Comparison of ENCODE assay signal across 18 mouse cellular contexts in genomic region chr13:19888983-19889773, GRCm38 (mm10).
DNase-seq lines count a peak whose midpoint lies in the region; ATAC-seq lines count a peak whose summit lies in the region.
"Had no signal": no experiment of that assay in that cellular context is flagged by ENCODE, and none has a peak within 500 bp of the region (broad histone marks: within the 10 kb centered on the region; RNA-seq: fewer than 3 reads in every experiment).

No protein-coding gene starts in this region.

- no peak overlapping the region for H3K4me3 ChIP-seq in forebrain, embryonic 14.5 days (ENCODE audit: low read depth, low read length)
- H3K4me3 ChIP-seq in forebrain, embryonic 11.5 days (ENCODE audit: low read depth, low read length), result no peak overlapping the region
- no peak overlapping the region for H3K4me3 ChIP-seq in midbrain, embryonic 14.5 days (replicated peaks; ENCODE audit: low read depth, low read length)
- no peak overlapping the region for H3K4me3 ChIP-seq in midbrain, embryonic 15.5 days
- no peak overlapping the region for H3K4me3 ChIP-seq in forebrain, embryonic 16.5 days (replicated peaks; ENCODE audit: low read length)
- no peak overlapping the region for H3K4me3 ChIP-seq in neural tube, embryonic 13.5 days
- H3K4me3 ChIP-seq: embryonic facial prominence, embryonic 15.5 days; erythroblast, embryonic 14.5 days; gastrocnemius, adult 2 months; hindbrain, embryonic 13.5 days had no signal

- ATAC-seq in forebrain, embryonic 14.5 days, result peak; percentile 37; the same call in 1 of the 2 replicates
- ATAC-seq in forebrain, embryonic 11.5 days (replicated peaks; ENCODE audit: low FRiP score), result no peak
- ATAC-seq in midbrain, embryonic 14.5 days (ENCODE audit: low FRiP score, low TSS enrichment), result no peak
- ATAC-seq in midbrain, embryonic 15.5 days (replicated peaks), result no peak; the same call in 1 of the 2 replicates
- peak; percentile 55 for ATAC-seq in forebrain, embryonic 16.5 days
- ATAC-seq in neural tube, embryonic 13.5 days (ENCODE audit: low read depth), result peak; percentile 43; the same call in 1 of the 2 replicates
- ATAC-seq: intestine, postnatal 0 days had no signal

- no peaks in the 10 kb centered on the region for H3K9me3 ChIP-seq in forebrain, embryonic 14.5 days (replicated peaks; ENCODE audit: control insufficient read depth, low read length)
- H3K9me3 ChIP-seq in forebrain, embryonic 11.5 days (ENCODE audit: control insufficient read depth, low read length), result no peaks in the 10 kb centered on the region
- no peaks in the 10 kb centered on the region for H3K9me3 ChIP-seq in midbrain, embryonic 14.5 days (ENCODE audit: control insufficient read depth, low read length)
- H3K9me3 ChIP-seq in midbrain, embryonic 15.5 days, result no peaks in the 10 kb centered on the region
- H3K9me3 ChIP-seq in forebrain, embryonic 16.5 days (ENCODE audit: control insufficient read depth, low read length), result no peaks in the 10 kb centered on the region
- no peaks in the 10 kb centered on the region for H3K9me3 ChIP-seq in neural tube, embryonic 13.5 days
- H3K9me3 ChIP-seq: embryonic facial prominence, embryonic 15.5 days; hindbrain, embryonic 13.5 days had no signal

- DNase-seq in forebrain, embryonic 14.5 days (ENCODE audit: low spot score), result peak; percentile 14
- no peak for DNase-seq in forebrain, embryonic 11.5 days (ENCODE audit: low spot score)
- DNase-seq in midbrain, embryonic 14.5 days, result no peak
- no peak for DNase-seq in layer of hippocampus, postnatal 36 days
- DNase-seq in heart, postnatal 36 days, result no peak
- DNase-seq: adrenal gland, postnatal 10 days; cerebellum, adult 2 months; cerebellum, postnatal 10 days; gastrocnemius, adult 2 months; gastrocnemius, postnatal 25 days; heart, postnatal 10 days had no signal

- intact Hi-C loops in heart, postnatal 36 days (cut with DNase I), result no loop called here

- no peak overlapping the region for H3K9ac ChIP-seq in forebrain, embryonic 14.5 days (ENCODE audit: low read length)
- H3K9ac ChIP-seq in forebrain, embryonic 11.5 days (ENCODE audit: low read length), result no peak overlapping the region
- no peak overlapping the region for H3K9ac ChIP-seq in midbrain, embryonic 14.5 days (replicated peaks; ENCODE audit: low read length)
- no peak overlapping the region for H3K9ac ChIP-seq in midbrain, embryonic 15.5 days
- H3K9ac ChIP-seq in forebrain, embryonic 16.5 days (replicated peaks; ENCODE audit: low read depth, low read length), result no peak overlapping the region
- H3K9ac ChIP-seq in neural tube, embryonic 13.5 days, result no peak overlapping the region
- H3K9ac ChIP-seq: embryonic facial prominence, embryonic 15.5 days; hindbrain, embryonic 13.5 days had no signal

- no peak overlapping the region for H3K27ac ChIP-seq in forebrain, embryonic 14.5 days (ENCODE audit: low read depth, low read length)
- H3K27ac ChIP-seq in forebrain, embryonic 11.5 days (ENCODE audit: low read depth, low read length), result no peak overlapping the region
- peak overlapping the region; percentile 13; the same call in 1 of the 2 replicates for H3K27ac ChIP-seq in midbrain, embryonic 14.5 days (replicated peaks; ENCODE audit: low read depth, low read length)
- no peak overlapping the region for H3K27ac ChIP-seq in midbrain, embryonic 15.5 days
- H3K27ac ChIP-seq in forebrain, embryonic 16.5 days (ENCODE audit: low read length), result no peak overlapping the region
- H3K27ac ChIP-seq in neural tube, embryonic 13.5 days (replicated peaks), result no peak overlapping the region
- H3K27ac ChIP-seq: embryonic facial prominence, embryonic 15.5 days; gastrocnemius, adult 2 months; hindbrain, embryonic 13.5 days had no signal

- no peaks in the 10 kb centered on the region for H3K36me3 ChIP-seq in forebrain, embryonic 14.5 days (ENCODE audit: control insufficient read depth, insufficient read depth, low read length)
- H3K36me3 ChIP-seq in forebrain, embryonic 11.5 days (ENCODE audit: control insufficient read depth, insufficient read depth, low read length), result no peaks in the 10 kb centered on the region
- H3K36me3 ChIP-seq in midbrain, embryonic 14.5 days (ENCODE audit: control insufficient read depth, insufficient read depth, low read length), result no peaks in the 10 kb centered on the region
- H3K36me3 ChIP-seq in midbrain, embryonic 15.5 days (replicated peaks), result no peaks in the 10 kb centered on the region
- no peaks in the 10 kb centered on the region for H3K36me3 ChIP-seq in forebrain, embryonic 16.5 days (ENCODE audit: control insufficient read depth, insufficient read depth)
- H3K36me3 ChIP-seq in neural tube, embryonic 13.5 days, result no peaks in the 10 kb centered on the region
- H3K36me3 ChIP-seq: embryonic facial prominence, embryonic 15.5 days; hindbrain, embryonic 13.5 days had no signal

- WGBS in forebrain, embryonic 14.5 days, result 48% methylated on average over 11 of the region's 11 CpGs
- WGBS in forebrain, embryonic 11.5 days, result 72% methylated on average over 11 of the region's 11 CpGs
- WGBS in midbrain, embryonic 14.5 days, result 65% methylated on average over 11 of the region's 11 CpGs
- WGBS in midbrain, embryonic 15.5 days, result 60% methylated on average over 11 of the region's 11 CpGs
- 34% methylated on average over 11 of the region's 11 CpGs for WGBS in forebrain, embryonic 16.5 days
- 31% methylated on average over 11 of the region's 11 CpGs for WGBS in neural tube, embryonic 13.5 days

- H3K4me2 ChIP-seq in forebrain, embryonic 14.5 days (ENCODE audit: low read length), result no peak overlapping the region
- H3K4me2 ChIP-seq in forebrain, embryonic 11.5 days (ENCODE audit: low read depth, low read length, severe bottlenecking), result no peak overlapping the region
- no peak overlapping the region for H3K4me2 ChIP-seq in midbrain, embryonic 14.5 days (ENCODE audit: low read length)
- H3K4me2 ChIP-seq in midbrain, embryonic 15.5 days, result no peak overlapping the region
- H3K4me2 ChIP-seq in forebrain, embryonic 16.5 days (ENCODE audit: low read length), result no peak overlapping the region
- no peak overlapping the region for H3K4me2 ChIP-seq in neural tube, embryonic 13.5 days
- H3K4me2 ChIP-seq: embryonic facial prominence, embryonic 15.5 days; hindbrain, embryonic 13.5 days had no signal

- H3K27me3 ChIP-seq in forebrain, embryonic 14.5 days (replicated peaks; ENCODE audit: control insufficient read depth, insufficient read depth, low read length), result no peaks in the 10 kb centered on the region
- no peaks in the 10 kb centered on the region for H3K27me3 ChIP-seq in forebrain, embryonic 11.5 days (ENCODE audit: control insufficient read depth, insufficient read depth, low read length)
- H3K27me3 ChIP-seq in midbrain, embryonic 14.5 days (ENCODE audit: control insufficient read depth, insufficient read depth, low read length), result no peaks in the 10 kb centered on the region
- H3K27me3 ChIP-seq in midbrain, embryonic 15.5 days (replicated peaks), result no peaks in the 10 kb centered on the region
- H3K27me3 ChIP-seq in forebrain, embryonic 16.5 days (replicated peaks; ENCODE audit: control insufficient read depth, insufficient read depth, low read length), result no peaks in the 10 kb centered on the region
- H3K27me3 ChIP-seq in neural tube, embryonic 13.5 days, result peaks cover 21% of the 10 kb centered on the region
- H3K27me3 ChIP-seq: embryonic facial prominence, embryonic 15.5 days; hindbrain, embryonic 13.5 days had no signal

- no peaks in the 10 kb centered on the region for H3K4me1 ChIP-seq in forebrain, embryonic 14.5 days (ENCODE audit: control insufficient read depth, insufficient read depth, low read length)
- H3K4me1 ChIP-seq in forebrain, embryonic 11.5 days (replicated peaks; ENCODE audit: control insufficient read depth, insufficient read depth, low read length), result no peaks in the 10 kb centered on the region
- no peaks in the 10 kb centered on the region for H3K4me1 ChIP-seq in midbrain, embryonic 14.5 days (ENCODE audit: control insufficient read depth, insufficient read depth, low read length)
- no peaks in the 10 kb centered on the region for H3K4me1 ChIP-seq in midbrain, embryonic 15.5 days
- H3K4me1 ChIP-seq in forebrain, embryonic 16.5 days (replicated peaks; ENCODE audit: control insufficient read depth, insufficient read depth, low read length), result no peaks in the 10 kb centered on the region; the same call in 1 of the 2 replicates
- H3K4me1 ChIP-seq in neural tube, embryonic 13.5 days (replicated peaks), result peaks cover 8% of the 10 kb centered on the region
- H3K4me1 ChIP-seq: embryonic facial prominence, embryonic 15.5 days; hindbrain, embryonic 13.5 days had no signal

Comparison
In these comparisons a context has a peak if more than half of its experiments do, and no peak if none do; other contexts are left out.
1. ATAC-seq: peak in forebrain, embryonic 14.5 days (single experiment), forebrain, embryonic 16.5 days (single experiment) and neural tube, embryonic 13.5 days (single experiment); none in forebrain, embryonic 11.5 days (single experiment), midbrain, embryonic 14.5 days (single experiment) and midbrain, embryonic 15.5 days (single experiment).